Mouse (Mus musculus) heart, adult 2 months (tissue): Measurements from ENCODE around the gene Clec4a4. TPM values are rescaled to one million over a fixed set of nuclear protein-coding genes. Genes with fewer than 3 reads are reported as not detected.
A peak's percentile ranks its signal among the peaks of the same experiment; 100 is the strongest.
"Not testable (repeated sequence)": the region's sequence is repeated elsewhere in the genome, so short reads cannot be mapped to it uniquely, and the experiment has no call there.

Experiments used
- DNase-seq, 2 experiments: peaks; one replicate each; pipeline ENCODE4 v3.0.0; 2021
- H3K27ac ChIP-seq: fragments of 200-600 bp; 2 replicates; pipeline ENCODE4 v1.8.1; 2022
- H3K27me3 ChIP-seq: fragments of 200-500 bp; 2 replicates; pipeline ENCODE4 v1.6.1; 2012; ENCODE audit warnings: mild to moderate bottlenecking, low read length, inconsistent platforms, mixed read lengths; ENCODE audit not compliant: control insufficient read depth, insufficient read depth
- H3K36me3 ChIP-seq: fragments of 200-500 bp; 2 replicates; pipeline ENCODE4 v1.6.1; 2012; ENCODE audit warnings: low read length, inconsistent platforms; ENCODE audit not compliant: control insufficient read depth, insufficient read depth
- H3K4me1 ChIP-seq: fragments of 200-500 bp; 2 replicates; pipeline ENCODE4 v1.6.1; 2011; ENCODE audit warnings: low read length; ENCODE audit not compliant: control insufficient read depth, insufficient read depth
- H3K4me3 ChIP-seq: fragments of 200-600 bp; 2 replicates; pipeline ENCODE4 v1.8.1; 2022
- H3K79me2 ChIP-seq: fragments of 200-500 bp; replicated peaks from 2 replicates; pipeline ENCODE4 v1.6.1; 2012; ENCODE audit warnings: mild to moderate bottlenecking, inconsistent platforms, low read length, moderate library complexity, mixed read lengths; ENCODE audit not compliant: control insufficient read depth, insufficient read depth
- H3K9ac ChIP-seq: fragments of 200-500 bp; 2 replicates; pipeline ENCODE4 v1.6.1; 2012; ENCODE audit warnings: low read depth, mild to moderate bottlenecking, control low read depth, inconsistent platforms, low read length, mixed read lengths
- CTCF ChIP-seq: fragments of 200-600 bp; IDR thresholded peaks from 2 replicates; pipeline ENCODE4 v1.8.1; 2022; ENCODE audit warnings: antibody characterized with exemption, mild to moderate bottlenecking, moderate library complexity
- EP300 ChIP-seq: fragments of 200-500 bp; IDR thresholded peaks from 2 replicates; pipeline ENCODE4 v1.6.1; 2011; ENCODE audit warnings: low read depth, low read length, control low read depth; ENCODE audit not compliant: insufficient read depth
- POLR2A ChIP-seq: fragments of 200-500 bp; IDR thresholded peaks from 2 replicates; pipeline ENCODE4 v1.6.1; 2011; ENCODE audit warnings: mild to moderate bottlenecking, low read depth, low read length, control low read depth; ENCODE audit not compliant: insufficient read depth
- WGBS: fragments of 180-500 bp; shearing (Covaris S2); methylation state at CpG from one replicate; pipeline ENCODE4 v1.1.7; 2018; 5-methylcytosine and 5-hydroxymethylcytosine counted together
- intact Hi-C: fragments of 180-260 bp; cut with DNase I; formaldehyde crosslinking; loops from one replicate; pipeline ENCODE4 v1.15.1; 2025
- long read RNA-seq: library from polyadenylated mRNA; stranded (forward); transcript quantifications from one replicate; pipeline ENCODE4 v2.0.0, GENCODE M21; 2021
- polyA plus RNA-seq: library from polyadenylated mRNA; depleted of rRNA; stranded (reverse); fragments of >200 nt; gene quantifications from 2 replicates; pipeline ENCODE4 v1.2.3, GENCODE M21; 2012; rRNA removed
- total RNA-seq, 2 experiments: library from RNA; stranded (reverse); gene quantifications; 2 replicates each; pipeline ENCODE4 v1.2.3; 2021

Clec4a4 gene
- not detected for total RNA-seq
- polyA plus RNA-seq: not detected in 2 replicates
- long read RNA-seq: 0 reads

- Histone ChIP-seq H3K9ac (no peak within 1 kb of the TSS), H3K79me2 (no peaks in the 10 kb centered on the region), H3K27ac (no peak within 1 kb of the TSS), H3K27me3 (no peaks in the 10 kb centered on the region), H3K4me3 (no peak within 1 kb of the TSS), H3K36me3 (no peaks in the 10 kb centered on the region), H3K4me1 (no peaks in the 10 kb centered on the region)
- intact Hi-C loops: no loop called here
- WGBS: 72% methylated on average over 6 of the region's 6 CpGs
- no peak for DNase-seq
- TF ChIP-seq EP300 (no peak), CTCF (no peak), POLR2A (no peak)
Observed at GRCm38 (mm10) chr6:122989876-122990437, at the start of gene Clec4a4. TSS of gene Clec4a4 (plus strand) at chr6:122990367.

- DNase-seq: no peak
- H3K79me2 ChIP-seq: no peaks in the 10 kb centered on the region
- WGBS: 75% methylated on average over 2 of the region's 2 CpGs
Observed at GRCm38 (mm10) chr6:122946760-122947159, 43.4 kb upstream of the Clec4a4 start.

GRCm38 (mm10) chr6:122952401-122952800 is 37.8 kb upstream of the Clec4a4 start, which contains the start of gene Clec4a3:
TSS of gene Clec4a3 (plus strand) at chr6:122952515.
- intact Hi-C loops: no loop called here
- Histone ChIP-seq H3K27me3 (no peaks in the 10 kb centered on the region), H3K27ac (no peak within 1 kb of the TSS), H3K79me2 (no peaks in the 10 kb centered on the region), H3K9ac (no peak within 1 kb of the TSS), H3K4me1 (no peaks in the 10 kb centered on the region), H3K36me3 (no peaks in the 10 kb centered on the region), H3K4me3 (no peak within 1 kb of the TSS)
- no peak for TF ChIP-seq EP300
- TF ChIP-seq POLR2A: 0 out of 2 replicates have a peak, but pooled peaks have one; percentile 40
- no peak for TF ChIP-seq CTCF
- peak; percentile 26 to 53 for DNase-seq
- WGBS: 70% methylated on average over 8 of the region's 8 CpGs

More at GRCm38 (mm10) chr6:122946760-122947159, 43.4 kb upstream of the Clec4a4 start:
- intact Hi-C loops: no loop called here
- Histone ChIP-seq H3K4me1 (no peaks in the 10 kb centered on the region), H3K9ac (no peak overlapping the region), H3K4me3 (no peak overlapping the region), H3K36me3 (no peaks in the 10 kb centered on the region), H3K27me3 (no peaks in the 10 kb centered on the region), H3K27ac (no peak overlapping the region)
- TF ChIP-seq EP300 (no peak), POLR2A (no peak)

GRCm38 (mm10) chr6:122964562-122964961 is 25.6 kb upstream of the Clec4a4 start:
- WGBS: 72% methylated on average over 2 of the region's 2 CpGs
- H3K9ac ChIP-seq: no peak overlapping the region
- intact Hi-C loops: no loop called here
- H3K4me1 ChIP-seq: no peaks in the 10 kb centered on the region
- no peaks in the 10 kb centered on the region for H3K79me2 ChIP-seq
- no peak overlapping the region for H3K27ac ChIP-seq
- no peak for TF ChIP-seq CTCF
- TF ChIP-seq EP300: no peak
- no peak for TF ChIP-seq POLR2A
- H3K27me3 ChIP-seq: no peaks in the 10 kb centered on the region
- H3K36me3 ChIP-seq: no peaks in the 10 kb centered on the region
- no peak overlapping the region for H3K4me3 ChIP-seq
- no peak for DNase-seq

GRCm38 (mm10) chr6:122969048-122969447 is 21.1 kb upstream of the Clec4a4 start:
- Histone ChIP-seq H3K27ac (no peak overlapping the region), H3K4me1 (no peaks in the 10 kb centered on the region), H3K79me2 (no peaks in the 10 kb centered on the region), H3K9ac (no peak overlapping the region), H3K4me3 (no peak overlapping the region), H3K27me3 (no peaks in the 10 kb centered on the region), H3K36me3 (no peaks in the 10 kb centered on the region)
- no peak for DNase-seq
- WGBS: 75% methylated on average over 2 of the region's 2 CpGs
- TF ChIP-seq POLR2A (no peak), CTCF (no peak), EP300 (no peak)
- intact Hi-C loops: no loop called here

GRCm38 (mm10) chr6:123004696-123005095 is 14.5 kb downstream of the Clec4a4 start:
- not testable (repeated sequence) for H3K36me3 ChIP-seq, H3K27ac ChIP-seq, H3K4me1 ChIP-seq, H3K79me2 ChIP-seq, H3K27me3 ChIP-seq, DNase-seq, H3K9ac ChIP-seq, H3K4me3 ChIP-seq
- 59% methylated on average over 2 of the region's 2 CpGs for WGBS
- intact Hi-C loops: loop anchor here (10.0 kb wide), 1 partner anchor 110 kb away; no protein-coding TSS in a partner anchor
